Mouse (Mus musculus): ENCODE results near the gene Hnrnpl. TPM values are rescaled to one million over a fixed set of nuclear protein-coding genes. Genes with fewer than 3 reads are reported as not detected.
A peak's percentile ranks its signal among the peaks of the same experiment; 100 is the strongest.
"Not testable (repeated sequence)": the region's sequence is repeated elsewhere in the genome, so short reads cannot be mapped to it uniquely, and the experiment has no call there.

Hnrnpl gene
- total RNA-seq, 2 experiments from 2014 or later: 410 to 476 TPM

DNA sequence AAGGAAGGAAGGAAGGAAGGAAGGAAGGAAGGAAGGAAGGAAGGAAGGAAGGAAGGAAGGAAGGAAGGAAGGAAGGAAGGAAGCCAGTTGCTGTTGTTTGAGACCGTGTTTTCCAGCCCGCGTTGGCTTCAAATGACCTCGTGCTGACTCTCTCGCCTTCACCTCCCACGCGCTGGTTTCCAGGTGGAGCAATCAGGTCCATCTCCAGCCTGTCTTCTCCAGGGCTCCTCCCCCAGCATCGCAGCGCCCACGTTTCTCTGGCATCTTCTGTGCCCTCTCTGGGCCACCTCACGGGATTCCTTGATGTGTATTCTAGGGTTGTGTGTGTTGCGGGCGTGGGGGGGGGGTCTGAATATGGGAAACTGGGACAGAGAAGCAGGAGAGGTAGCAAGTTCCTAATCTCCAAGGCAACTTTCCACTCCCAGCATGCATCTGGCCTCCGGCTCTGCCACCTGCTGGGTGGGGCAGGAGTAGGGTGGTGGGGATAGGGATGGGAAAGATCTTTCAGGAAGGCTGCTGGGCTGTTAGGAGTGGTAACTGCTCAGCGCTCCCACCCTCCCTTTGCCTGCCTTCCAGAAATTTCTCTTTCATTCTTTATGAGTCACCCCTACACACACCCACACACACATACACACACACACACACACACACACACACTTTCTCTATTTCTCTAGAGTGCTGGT, 54.6 kb downstream of the Hnrnpl start:
- Histone ChIP-seq H3K27ac (no peak overlapping the region), H3K4me3 (no peak overlapping the region)
- TF ChIP-seq CTCF (conservative IDR thresholded peaks at IDR 0.05): no peak
- peak; percentile 19 to 48 for DNase-seq (ENCODE audit: low spot score in 2 of 2)

GRCm38 (mm10) chr7:28863540-28863939, 55.2 kb downstream of the Hnrnpl start, which contains the start of gene Lgals7:
Gene Lgals7, plus strand, starts transcription at chr7:28863853.
- Histone ChIP-seq H3K27ac (no peak within 1 kb of the TSS), H3K4me3 (no peak within 1 kb of the TSS)
- TF ChIP-seq CTCF (conservative IDR thresholded peaks at IDR 0.05): no peak
- DNase-seq (ENCODE audit: low spot score in 2 of 2): no peak

GRCm38 (mm10) chr7:28864288-28864750, 56.0 kb downstream of the Hnrnpl start:
- no peak for TF ChIP-seq CTCF (conservative IDR thresholded peaks at IDR 0.05)
- H3K4me3 ChIP-seq: no peak overlapping the region
- DNase-seq (ENCODE audit: low spot score in 2 of 2): peak in 1 of 2 experiments; percentile 18
- H3K27ac ChIP-seq: no peak overlapping the region

GRCm38 (mm10) chr7:28865481-28866300, 57.4 kb downstream of the Hnrnpl start:
- peak overlapping the region; percentile 44 for H3K27ac ChIP-seq
- peak overlapping the region; percentile 41 for H3K4me3 ChIP-seq
- peak; percentile 65 to 71 for DNase-seq (ENCODE audit: low spot score in 2 of 2)
- peak; percentile 41 for TF ChIP-seq CTCF (conservative IDR thresholded peaks at IDR 0.05)

DNA sequence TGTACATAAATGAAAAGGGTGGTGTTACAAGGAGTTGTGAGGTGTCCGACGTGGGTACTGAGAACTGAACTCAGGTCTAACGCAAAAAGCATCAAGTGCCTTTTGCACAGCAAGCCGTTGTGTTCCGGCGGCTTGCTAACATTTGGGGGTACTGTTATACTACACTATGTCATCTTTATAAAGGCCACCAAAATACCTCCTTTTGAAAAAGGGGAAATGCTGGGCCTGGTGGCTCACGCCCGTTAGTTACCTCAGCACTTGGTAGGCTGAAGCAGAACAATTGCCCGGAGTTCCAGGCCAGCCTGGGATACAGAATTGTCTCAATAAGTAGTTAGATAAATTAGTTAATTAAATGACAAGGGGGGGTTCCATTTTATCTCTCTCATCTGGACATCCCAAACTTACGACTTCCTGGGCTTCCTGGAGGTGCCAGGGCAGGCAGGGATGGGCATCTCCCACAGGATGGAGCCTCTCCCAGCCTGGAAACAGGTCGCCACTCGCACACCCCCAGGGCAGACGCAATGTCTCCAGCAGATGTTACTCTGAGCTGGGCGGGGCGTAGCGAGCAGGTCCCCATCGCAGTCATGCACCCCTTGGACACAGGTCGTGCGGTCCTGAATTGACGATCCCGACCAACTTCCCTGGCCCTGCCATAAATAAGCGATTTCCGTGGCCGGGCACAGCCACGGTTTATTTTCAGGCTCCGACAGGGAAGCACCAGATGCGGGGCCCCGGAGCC, 58.6 kb downstream of the Hnrnpl start:
- no peak overlapping the region for H3K4me3 ChIP-seq
- DNase-seq (ENCODE audit: low spot score in 2 of 2): no peak
- no peak for TF ChIP-seq CTCF (conservative IDR thresholded peaks at IDR 0.05)
- no peak overlapping the region for H3K27ac ChIP-seq

GRCm38 (mm10) chr7:28867508-28868340, 59.4 kb downstream of the Hnrnpl start:
- DNase-seq (ENCODE audit: low spot score in 2 of 2): peak; percentile 17 to 73
- peak; percentile 82 for TF ChIP-seq CTCF (conservative IDR thresholded peaks at IDR 0.05)
- not testable (repeated sequence) for H3K27ac ChIP-seq
- peak overlapping the region; percentile 36; the same call in 1 of the 2 replicates for H3K4me3 ChIP-seq

- no peak for TF ChIP-seq CTCF (conservative IDR thresholded peaks at IDR 0.05)
- no peak for DNase-seq (ENCODE audit: low spot score in 2 of 2)
- Histone ChIP-seq H3K27ac (no peak overlapping the region), H3K4me3 (no peak overlapping the region)
Measured at GRCm38 (mm10) chr7:28870901-28871664, 62.7 kb downstream of the Hnrnpl start.

Other genes starting within 250 kb of the Hnrnpl start
- 10 to 100 TPM; 67.8 to 70.1 TPM for gene Samd4b, start 210.4 kb upstream of the Hnrnpl start, total RNA-seq (2021)
- gene Pak4, start 210.4 kb upstream of the Hnrnpl start, total RNA-seq (2021): 10 to 100 TPM; 13.7 to 16.2 TPM
- 1 to 10 TPM; 1.2 to 2.2 TPM for gene Acp7, start 177.2 kb upstream of the Hnrnpl start, total RNA-seq (2021)
- 10 to 100 TPM; 24.4 to 27.1 TPM for gene Fbxo27, start 115.7 kb upstream of the Hnrnpl start, total RNA-seq (2021)
- gene Fbxo17, start 91.7 kb upstream of the Hnrnpl start, total RNA-seq (2021): 1 to 10 TPM in 1 of 2 experiments, under 1 TPM in 1; 0.98 to 1.4 TPM
- gene Mrps12, start 66.7 kb upstream of the Hnrnpl start, total RNA-seq (2021): 10 to 100 TPM; 57.5 to 57.9 TPM
- 10 to 100 TPM; 13.9 to 14.3 TPM for gene Sars2, start 66.5 kb upstream of the Hnrnpl start, total RNA-seq (2021)
- under 1 TPM; 0.34 to 0.36 TPM for gene Ccer2, start 52.4 kb upstream of the Hnrnpl start, total RNA-seq (2021)
- gene Sirt2, start 41.8 kb upstream of the Hnrnpl start, total RNA-seq (2021): 100 to 1,000 TPM; 128 to 139 TPM
- 10 to 100 TPM; 25.6 to 27.2 TPM for gene Nfkbib, start 41.0 kb upstream of the Hnrnpl start, total RNA-seq (2021)
- gene Rinl, start 19.6 kb upstream of the Hnrnpl start, total RNA-seq (2021): 1 to 10 TPM; 2.6 to 4.5 TPM
- 10 to 100 TPM; 66.4 to 68.8 TPM for gene Ech1, start 16.7 kb downstream of the Hnrnpl start, total RNA-seq (2021)
- gene Lgals4, start 25.3 kb downstream of the Hnrnpl start, total RNA-seq (2021): 1 to 10 TPM; 4.4 to 6.8 TPM
- not detected for gene Lgals7, start 55.3 kb downstream of the Hnrnpl start, total RNA-seq (2021)
- gene Capn12, start 72.9 kb downstream of the Hnrnpl start, total RNA-seq (2021): under 1 TPM; 0.15 to 0.29 TPM
- 100 to 1,000 TPM; 131 to 134 TPM for gene Actn4, start 153.8 kb downstream of the Hnrnpl start, total RNA-seq (2021)
- 100 to 1,000 TPM; 198 to 202 TPM for gene Eif3k, start 173.3 kb downstream of the Hnrnpl start, total RNA-seq (2021)
- gene Map4k1, start 173.5 kb downstream of the Hnrnpl start, total RNA-seq (2021): 1 to 10 TPM in 1 of 2 experiments, under 1 TPM in 1; 0.90 to 1.8 TPM

Data from layer of hippocampus, adult 2 months (tissue).